Mouse (Mus musculus): ENCODE results near the gene Alyref. TPM values are rescaled to one million over a fixed set of nuclear protein-coding genes. Genes with fewer than 3 reads are reported as not detected.

Gene Alyref
- total and polyA plus RNA-seq, 3 experiments: 600 to 1,072 TPM; not detected in 1

DNA sequence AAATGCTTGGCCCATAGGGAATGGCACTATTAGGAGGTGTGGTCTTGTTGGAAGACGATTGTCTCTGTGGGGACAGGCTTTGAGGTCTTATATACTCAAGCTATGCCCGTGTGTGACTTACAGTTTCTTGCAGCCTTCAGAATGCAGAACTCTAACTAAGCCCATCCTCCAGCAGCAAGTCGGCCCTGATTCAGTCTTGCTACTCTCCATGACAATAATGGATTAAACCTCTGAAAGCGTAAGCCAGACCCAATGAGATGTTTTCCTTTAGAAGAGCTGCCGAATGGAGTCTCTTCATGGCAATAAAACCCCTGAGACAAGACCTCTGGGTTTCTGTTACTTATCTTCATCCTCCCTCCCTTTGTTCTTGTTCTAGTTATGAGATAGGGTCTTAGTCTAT is 36.6 kb upstream of the Alyref start:
- H3K4me3 ChIP-seq (ENCODE audit: control insufficient read depth in 1 of 2, insufficient read depth in 1 of 2, low read depth in 2 of 2, low read length in 2 of 2): no peak overlapping the region
- no peak overlapping the region for H3K27ac ChIP-seq (ENCODE audit: control insufficient read depth, low read depth, low read length)
- DNase-seq (ENCODE audit: low read depth, low spot score): peak; percentile 24
- H3K36me3 ChIP-seq (ENCODE audit: control insufficient read depth in 1 of 2, insufficient read depth in 2 of 2, low read length in 2 of 2): peaks cover 0 to 37% of the 10 kb centered on the region in 2 experiments; a peak in 2 of 4 replicates
- peaks cover 41% of the 10 kb centered on the region for H3K79me2 ChIP-seq (ENCODE audit: control insufficient read depth, insufficient read depth, low read length, poor library complexity)
- H3K9me3 ChIP-seq (replicated peaks; ENCODE audit: insufficient read depth, low read length): no peaks in the 10 kb centered on the region
- H3K27me3 ChIP-seq (ENCODE audit: control insufficient read depth in 1 of 2, insufficient read depth in 2 of 2, low read length in 2 of 2): no peaks in the 10 kb centered on the region
- H3K4me1 ChIP-seq (ENCODE audit: control insufficient read depth in 1 of 2, insufficient read depth in 2 of 2, low read length in 2 of 2): peaks cover 25 to 43% of the 10 kb centered on the region in 2 experiments
- no peak for TF ChIP-seq CHD2 (IDR thresholded peaks at IDR 0.05; ENCODE audit: low read length)
- no peak for TF ChIP-seq TAL1 (IDR thresholded peaks at IDR 0.05; ENCODE audit: low read length)
- TF ChIP-seq SMC3 (IDR thresholded peaks at IDR 0.05; ENCODE audit: low read depth, low read length): no peak
- TF ChIP-seq POLR2AphosphoS2 (IDR thresholded peaks at IDR 0.05; ENCODE audit: low read length): no peak
- no peak for TF ChIP-seq SIN3A (IDR thresholded peaks at IDR 0.05; ENCODE audit: low read length)
- no peak for TF ChIP-seq MYB (IDR thresholded peaks at IDR 0.05; ENCODE audit: low read depth, low read length)
- TF ChIP-seq ZNF384 (IDR thresholded peaks at IDR 0.05; ENCODE audit: low read depth, low read length): no peak
- TF ChIP-seq ETS1 (IDR thresholded peaks at IDR 0.05; ENCODE audit: low read depth, low read length): no peak
- TF ChIP-seq MXI1 (IDR thresholded peaks at IDR 0.05; ENCODE audit: low read depth, low read length): no peak
- no peak for TF ChIP-seq MEF2A (IDR thresholded peaks at IDR 0.05; ENCODE audit: extremely low read depth, insufficient replicate concordance, low read depth, low read length, poor library complexity, severe bottlenecking)
- TF ChIP-seq USF1 (IDR thresholded peaks at IDR 0.05; ENCODE audit: low read depth, low read length): no peak
- TF ChIP-seq MAZ (IDR thresholded peaks at IDR 0.05; ENCODE audit: low read depth, low read length): no peak
- H3K9ac ChIP-seq (ENCODE audit: control insufficient read depth, low read depth, low read length, poor library complexity, severe bottlenecking): no peak overlapping the region

DNA sequence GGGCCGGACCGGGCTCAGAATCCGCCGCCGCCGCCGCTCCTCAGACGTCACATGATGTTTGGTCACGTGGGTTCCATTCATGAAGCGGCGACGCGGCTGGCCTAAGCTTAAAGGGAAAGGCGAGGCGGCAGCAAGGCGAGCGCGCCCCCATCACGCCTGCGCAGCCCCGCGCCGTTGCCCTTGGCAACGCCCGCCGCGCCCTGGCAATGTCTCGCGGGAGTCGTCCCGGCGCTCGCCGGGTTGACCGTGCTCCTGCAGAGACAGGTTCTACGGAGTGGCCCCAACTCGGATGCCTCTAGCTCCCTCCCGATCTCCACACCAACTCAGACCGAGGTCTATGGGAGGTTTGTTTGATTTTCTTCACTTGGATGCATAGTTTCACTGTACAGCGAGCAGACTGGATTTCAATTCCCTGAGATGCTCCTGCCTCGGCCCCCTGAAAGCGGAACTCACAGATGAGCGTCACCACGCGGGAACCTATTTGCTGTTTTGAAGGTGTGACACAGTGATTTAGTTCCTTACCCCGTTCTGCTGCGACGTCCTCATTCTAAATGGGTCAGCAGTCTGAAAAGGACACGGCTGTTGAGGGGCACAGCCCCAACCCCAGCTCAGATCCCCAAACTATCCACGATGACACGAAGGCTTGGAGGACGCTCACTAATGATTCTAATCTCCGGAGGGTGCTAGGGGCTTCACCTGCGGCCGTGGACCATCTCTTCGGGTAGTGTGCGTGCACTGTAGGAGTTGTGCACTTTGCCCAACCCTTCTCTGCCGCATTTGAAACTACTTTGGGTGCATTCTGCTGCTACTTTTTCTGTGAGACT is 35.6 kb upstream of the Alyref start, which contains the start of gene Mafg:
Gene Mafg, minus strand, starts transcription at position 81 of the 824 bp plus-strand sequence.
- H3K9me3 ChIP-seq (replicated peaks; ENCODE audit: insufficient read depth, low read length): no peaks in the 10 kb centered on the region
- H3K27ac ChIP-seq (ENCODE audit: control insufficient read depth, low read depth, low read length): peak within 1 kb of the TSS; percentile 78
- peaks cover 51% of the 10 kb centered on the region for H3K79me2 ChIP-seq (ENCODE audit: control insufficient read depth, insufficient read depth, low read length, poor library complexity)
- H3K9ac ChIP-seq (ENCODE audit: control insufficient read depth, low read depth, low read length, poor library complexity, severe bottlenecking): peak within 1 kb of the TSS; percentile 98
- H3K36me3 ChIP-seq (ENCODE audit: control insufficient read depth in 1 of 2, insufficient read depth in 2 of 2, low read length in 2 of 2): peaks cover 3 to 39% of the 10 kb centered on the region in 2 experiments; a peak in 3 of 4 replicates
- peak within 1 kb of the TSS; percentile 79 to 87 for H3K4me3 ChIP-seq (ENCODE audit: control insufficient read depth in 1 of 2, insufficient read depth in 1 of 2, low read depth in 2 of 2, low read length in 2 of 2)
- H3K4me1 ChIP-seq (ENCODE audit: control insufficient read depth in 1 of 2, insufficient read depth in 2 of 2, low read length in 2 of 2): peaks cover 26 to 48% of the 10 kb centered on the region in 2 experiments
- peak; percentile 99 for DNase-seq (ENCODE audit: low read depth, low spot score)
- no peaks in the 10 kb centered on the region for H3K27me3 ChIP-seq (ENCODE audit: control insufficient read depth in 1 of 2, insufficient read depth in 2 of 2, low read length in 2 of 2)
- TF ChIP-seq USF1 (IDR thresholded peaks at IDR 0.05; ENCODE audit: low read depth, low read length): peak; percentile 98
- TF ChIP-seq E2F4 (IDR thresholded peaks at IDR 0.05; ENCODE audit: borderline replicate concordance, low read depth, low read length): no peak; the same call in 1 of the 2 replicates
- TF ChIP-seq POLR2AphosphoS5 (IDR thresholded peaks at IDR 0.05; ENCODE audit: borderline replicate concordance, low read depth, low read length): no peak
- peak; percentile 81 to 94; a peak in 3 of 4 replicates for TF ChIP-seq USF2 (IDR thresholded peaks at IDR 0.05; ENCODE audit: borderline replicate concordance in 1 of 2, insufficient read depth in 1 of 2, low read depth in 1 of 2, low read length in 2 of 2)
- no peak for TF ChIP-seq GABPA (IDR thresholded peaks at IDR 0.05; ENCODE audit: low read depth, low read length)
- peak; percentile 55; the same call in 1 of the 2 replicates for TF ChIP-seq TCF12 (IDR thresholded peaks at IDR 0.05; ENCODE audit: low read depth, low read length)
- TF ChIP-seq ELF1 (IDR thresholded peaks at IDR 0.05; ENCODE audit: low read depth, low read length): peak; percentile 74
- no peak for TF ChIP-seq ZMIZ1 (IDR thresholded peaks at IDR 0.05; ENCODE audit: low read depth, low read length)
- TF ChIP-seq POLR2AphosphoS2 (IDR thresholded peaks at IDR 0.05; ENCODE audit: low read length): no peak
- peak in 1 of 2 experiments; percentile 87; a peak in 3 of 4 replicates for TF ChIP-seq POLR2A (IDR thresholded peaks at IDR 0.05; ENCODE audit: control insufficient read depth in 1 of 2, insufficient read depth in 1 of 2, low read depth in 1 of 2, low read length in 2 of 2, poor library complexity in 1 of 2)
- no peak for TF ChIP-seq UBTF (IDR thresholded peaks at IDR 0.05; ENCODE audit: borderline replicate concordance, insufficient read depth, low read depth, low read length)
- peak; percentile 82 for TF ChIP-seq HCFC1 (IDR thresholded peaks at IDR 0.05; ENCODE audit: low read depth, low read length)
- TF ChIP-seq CHD2 (IDR thresholded peaks at IDR 0.05; ENCODE audit: low read length): peak; percentile 93
- peak; percentile 65; the same call in 1 of the 2 replicates for TF ChIP-seq NELFE (IDR thresholded peaks at IDR 0.05; ENCODE audit: low read depth, low read length)
- TF ChIP-seq BHLHE40 (IDR thresholded peaks at IDR 0.05; ENCODE audit: borderline replicate concordance, low read depth, low read length): peak; percentile 27; the same call in 1 of the 2 replicates
- peak; percentile 95 for TF ChIP-seq NRF1 (IDR thresholded peaks at IDR 0.05; ENCODE audit: insufficient read depth, low read depth, low read length, poor library complexity, severe bottlenecking)
- TF ChIP-seq MAFK (IDR thresholded peaks at IDR 0.05; ENCODE audit: borderline replicate concordance, low read depth, low read length): no peak
- peak; percentile 78 for TF ChIP-seq MYC (IDR thresholded peaks at IDR 0.05; ENCODE audit: low read depth, low read length)
- no peak for TF ChIP-seq RAD21 (IDR thresholded peaks at IDR 0.05; ENCODE audit: low read depth, low read length)

Data from MEL (cell line).